Mouse (Mus musculus) mouse embryonic stem cell (cell line): ENCODE measurements around the gene Herc4.

Source experiments
- in situ Hi-C, 2 experiments: fragments of 300-500 bp; cut with MboI; formaldehyde crosslinking; loops; 1 replicate in 1 of 2; 3 replicates in 1 of 2; pipeline ENCODE4 v1.14.3; 2019 to 2020; ENCODE audit warnings: low sequenced_read_pairs in 2 of 2, low pct_unique_long_range_greater_than_20kb in 1 of 2, mixed read lengths in 1 of 2; ENCODE audit not compliant: unreplicated experiment in 1 of 2

Herc4 gene

DNA sequence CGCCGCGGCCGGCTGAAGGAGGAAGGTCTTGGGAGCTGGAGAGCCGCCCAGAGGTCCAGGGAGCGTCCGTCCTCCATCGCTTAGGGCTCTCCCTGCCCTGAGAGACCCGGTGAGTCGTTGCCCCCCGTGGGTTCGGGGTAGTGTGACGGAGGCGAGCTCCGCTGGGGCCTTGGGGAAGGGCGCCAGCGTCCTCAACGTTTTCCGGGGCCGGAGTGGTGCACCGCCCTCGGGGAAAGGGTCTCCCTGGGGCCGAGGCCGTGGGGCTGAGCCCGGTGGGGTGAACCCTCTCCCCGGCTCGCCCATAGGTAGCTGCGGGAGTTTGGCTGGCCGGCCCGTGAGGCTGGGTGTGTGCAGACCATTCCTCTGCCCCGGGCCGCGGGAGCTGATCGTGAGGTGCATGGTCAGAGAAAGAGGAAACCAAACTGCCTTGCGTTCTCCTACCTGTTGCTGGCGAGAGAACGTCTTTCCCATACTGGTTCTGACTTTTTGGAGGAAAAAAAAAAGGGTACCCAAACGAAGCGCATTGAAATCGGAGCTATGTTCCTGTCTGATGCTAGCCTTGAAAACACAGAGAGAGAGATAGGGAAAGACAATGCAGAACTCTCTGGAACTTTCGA, 553 bp downstream of the Herc4 start:
- in situ Hi-C loops: no loop called here

- in situ Hi-C loops: no loop called here
Measured at GRCm38 (mm10) chr10:63244746-63245145, 1.1 kb downstream of the Herc4 start.

DNA sequence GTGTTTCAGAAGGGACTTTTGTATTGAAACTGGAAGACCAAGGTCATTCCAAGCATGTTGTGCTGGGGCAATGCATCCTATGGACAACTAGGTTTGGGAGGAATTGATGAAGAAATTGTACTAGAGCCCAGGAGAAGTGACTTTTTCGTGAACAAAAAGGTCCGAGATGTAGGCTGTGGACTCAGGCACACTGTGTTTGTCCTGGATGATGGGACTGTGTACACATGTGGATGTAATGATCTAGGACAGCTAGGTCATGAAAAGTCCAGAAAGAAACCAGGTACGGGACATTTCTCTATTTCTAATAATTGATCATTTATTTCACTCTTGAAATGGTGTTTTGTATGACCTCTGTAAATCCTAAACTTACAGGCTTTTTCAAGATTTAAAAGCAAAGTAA, 2.2 kb downstream of the Herc4 start:
- in situ Hi-C loops: no loop called here

DNA sequence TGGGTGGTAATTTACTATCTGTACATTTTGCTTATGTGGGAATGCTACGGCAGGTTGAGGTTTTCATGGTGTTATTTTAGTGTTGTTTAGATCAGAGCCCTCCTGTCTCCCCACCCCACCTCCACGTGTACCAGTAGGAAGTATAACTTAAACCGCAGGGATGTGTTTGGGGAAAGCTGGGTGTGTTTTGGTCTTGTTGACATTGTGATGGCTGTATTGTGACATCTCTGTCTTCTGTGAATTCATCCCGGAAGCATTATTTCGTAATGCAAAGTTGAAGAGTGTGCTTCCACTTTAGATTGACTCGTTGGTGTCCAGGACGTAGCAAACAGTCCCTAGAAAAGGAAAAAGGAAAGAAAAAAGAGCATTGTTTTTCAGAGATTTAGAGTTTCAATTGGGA, 3.8 kb downstream of the Herc4 start:
- in situ Hi-C loops: no loop called here

DNA sequence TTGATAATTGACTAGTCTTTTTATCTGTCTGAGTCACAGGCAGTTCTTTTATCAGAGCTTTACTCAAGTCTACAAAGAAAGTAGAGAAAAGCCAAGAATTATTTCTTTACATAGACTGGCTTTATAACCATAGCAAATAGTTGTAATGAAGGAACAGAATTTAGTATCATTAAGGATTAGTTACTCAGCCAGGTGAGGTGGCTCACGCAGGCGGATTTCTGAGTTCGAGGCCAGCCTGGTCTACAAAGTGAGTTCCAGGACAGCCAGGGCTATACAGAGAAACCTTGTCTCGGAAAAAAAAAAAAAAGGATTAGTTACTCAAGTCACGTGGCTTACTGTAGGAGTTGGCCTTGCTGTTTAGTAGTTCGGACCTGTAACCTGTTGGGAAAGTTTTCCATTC, 4.8 kb downstream of the Herc4 start:
- in situ Hi-C loops: no loop called here

DNA sequence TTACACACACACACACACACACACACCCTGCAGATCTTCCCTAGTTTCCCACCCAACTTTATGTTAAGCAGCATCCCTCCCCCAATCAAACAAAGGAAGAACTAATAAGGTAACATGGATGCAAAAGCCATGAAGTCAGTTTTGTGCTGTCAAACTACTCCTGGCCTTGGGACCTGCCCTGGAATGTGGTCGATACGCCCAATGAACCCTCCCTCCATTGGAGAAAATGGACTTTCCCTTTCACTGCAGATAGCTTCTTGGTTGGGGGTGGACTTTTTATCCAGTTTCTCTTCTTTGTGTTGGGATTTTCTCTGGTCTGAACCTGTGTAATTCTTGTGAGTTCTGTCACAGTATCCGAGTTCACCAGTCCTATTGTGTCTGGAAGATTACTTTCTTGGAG, 15.1 kb downstream of the Herc4 start:
- in situ Hi-C loops: no loop called here

DNA sequence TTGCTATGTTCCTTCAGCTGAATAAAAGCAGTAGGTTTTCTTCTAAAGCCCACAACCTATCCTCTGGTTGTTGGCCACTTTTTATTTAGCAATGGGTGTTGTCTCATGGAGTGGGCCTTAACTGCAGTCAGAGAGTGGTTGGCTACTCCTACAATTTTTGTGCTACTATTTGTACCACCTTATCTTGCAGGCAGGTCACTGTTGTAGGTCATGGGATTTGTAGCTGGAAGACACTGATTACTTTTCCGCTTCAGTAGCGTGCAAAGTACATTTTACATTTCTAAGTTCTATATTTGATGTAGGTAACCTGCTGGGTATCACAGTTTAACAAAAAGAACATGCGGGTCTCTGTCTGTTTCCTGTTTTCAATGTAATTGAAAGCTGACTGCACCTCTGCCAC, 15.7 kb downstream of the Herc4 start:
- in situ Hi-C loops: no loop called here

- in situ Hi-C loops: no loop called here
Measured at GRCm38 (mm10) chr10:63267941-63268340, 24.3 kb downstream of the Herc4 start.

DNA sequence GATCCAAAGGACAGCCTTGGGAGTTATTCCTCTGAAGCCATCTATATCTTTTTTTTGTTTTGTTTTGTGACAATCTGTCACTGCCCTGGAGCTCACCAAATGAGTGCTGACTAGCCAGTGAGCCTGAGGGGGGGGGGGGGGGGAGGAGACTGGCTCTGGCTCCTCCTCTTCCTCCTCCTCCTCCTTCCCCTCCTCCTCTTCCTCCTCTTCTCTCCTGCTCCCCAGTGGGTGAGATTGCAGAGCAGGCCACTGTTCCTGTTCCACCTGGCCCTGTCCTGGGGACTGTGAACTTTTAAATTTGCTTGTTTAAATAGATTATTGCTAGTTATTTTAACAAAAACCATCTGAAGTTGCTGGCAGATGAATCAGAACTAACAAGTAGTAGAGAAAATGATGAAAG, 28.8 kb downstream of the Herc4 start:
- in situ Hi-C loops: no loop called here

DNA sequence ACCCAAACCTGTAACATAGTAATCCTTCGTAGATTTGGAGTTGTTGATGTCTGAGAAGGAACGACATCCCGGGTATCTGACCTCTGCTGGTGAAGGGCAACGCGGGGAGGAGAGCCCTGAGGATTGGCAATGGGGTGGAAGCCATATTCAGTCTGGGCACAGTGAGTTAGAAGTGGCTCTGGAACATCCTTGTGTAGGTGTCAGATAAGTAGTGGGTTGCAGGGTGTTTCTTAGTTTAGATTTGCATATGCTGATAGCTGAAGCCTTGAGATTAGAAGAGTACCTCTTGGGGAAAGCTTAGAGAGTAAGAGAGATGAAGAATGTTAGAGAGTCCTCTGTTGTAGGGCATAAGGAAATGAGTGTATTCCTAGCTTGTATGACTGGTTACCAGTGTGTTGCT, 29.3 kb downstream of the Herc4 start:
- in situ Hi-C loops: no loop called here

DNA sequence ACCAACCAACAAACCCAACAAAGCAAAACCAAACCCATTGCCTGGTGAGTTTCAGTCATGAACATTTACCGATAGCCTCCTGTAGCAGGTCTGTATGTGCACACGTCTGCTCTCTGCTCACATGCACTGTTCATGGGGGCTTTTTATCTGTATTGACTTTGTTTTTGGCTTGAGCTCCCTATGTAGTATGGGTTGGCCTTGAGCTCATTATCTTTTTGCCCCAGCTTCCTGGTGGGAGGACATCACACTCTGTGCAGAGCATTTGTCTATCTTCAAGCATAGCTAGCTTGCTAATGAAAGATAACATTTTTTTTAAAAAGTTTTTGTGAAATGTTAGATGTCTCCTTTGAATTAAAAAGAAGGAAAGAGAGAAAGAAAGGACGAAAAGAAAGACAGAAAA, 33.4 kb downstream of the Herc4 start:
- in situ Hi-C loops: no loop called here

DNA sequence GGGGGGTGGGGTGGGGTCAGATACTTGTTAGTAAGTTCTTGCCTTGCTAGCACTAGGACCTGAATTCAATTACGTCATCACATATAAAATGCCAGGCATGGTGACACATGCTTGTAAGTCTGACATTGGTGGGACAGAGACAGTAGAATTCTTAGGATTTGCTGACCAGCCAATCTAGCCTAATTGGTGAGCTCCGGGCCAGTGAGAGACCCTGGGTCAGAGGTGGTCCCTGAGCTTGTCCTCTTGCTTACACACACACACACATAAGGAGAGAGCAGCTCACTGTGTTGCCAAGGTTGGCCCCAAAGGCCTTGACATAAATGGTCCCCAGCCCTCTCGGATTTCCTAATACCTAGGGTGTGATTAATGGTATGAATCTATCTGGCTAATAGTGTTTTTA, 36.2 kb downstream of the Herc4 start:
- in situ Hi-C loops: no loop called here

- in situ Hi-C loops: no loop called here
Measured at GRCm38 (mm10) chr10:63282417-63282816, 38.8 kb downstream of the Herc4 start.

DNA sequence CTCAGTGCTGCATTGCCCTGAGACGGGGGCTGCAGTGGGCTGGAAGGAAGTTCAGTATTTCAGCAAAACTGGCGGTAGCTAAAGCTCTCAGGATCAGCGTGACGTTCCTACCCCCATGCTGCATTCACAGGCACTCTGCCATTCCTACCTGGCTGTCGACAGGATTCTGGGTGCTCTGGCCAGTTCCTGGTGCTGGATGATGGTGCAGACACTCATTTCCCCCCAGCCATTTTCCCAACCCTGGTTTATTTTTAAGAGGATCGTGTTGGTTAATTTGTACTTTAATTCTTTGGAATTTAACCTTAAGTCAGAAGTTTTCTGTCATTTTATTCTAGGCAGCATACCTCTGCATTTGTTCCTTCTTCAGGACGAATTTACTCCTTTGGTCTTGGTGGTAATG, 39.2 kb downstream of the Herc4 start:
- in situ Hi-C loops: no loop called here

DNA sequence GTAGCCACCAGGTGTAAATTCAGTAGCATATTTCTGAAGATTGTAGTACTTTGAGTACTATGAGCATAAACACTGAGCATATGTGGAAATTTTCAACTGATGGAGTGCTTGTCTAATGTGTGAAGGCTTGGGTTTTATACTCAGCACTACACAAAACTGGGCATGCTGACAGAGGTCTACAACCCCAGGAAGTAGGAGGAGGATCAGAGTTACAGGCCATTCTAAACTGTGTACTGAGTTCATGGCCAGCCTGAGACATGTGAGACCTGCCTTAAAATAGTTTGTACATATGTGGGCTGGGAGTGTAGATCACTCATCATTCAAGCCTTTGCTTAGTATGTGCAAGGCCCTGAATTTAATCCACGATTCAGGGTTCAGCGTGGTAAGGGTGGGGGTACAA, 58.7 kb downstream of the Herc4 start:
- in situ Hi-C loops: loop anchor here (25.0 kb wide), 1 partner anchor 540 kb away; no protein-coding TSS in a partner anchor

DNA sequence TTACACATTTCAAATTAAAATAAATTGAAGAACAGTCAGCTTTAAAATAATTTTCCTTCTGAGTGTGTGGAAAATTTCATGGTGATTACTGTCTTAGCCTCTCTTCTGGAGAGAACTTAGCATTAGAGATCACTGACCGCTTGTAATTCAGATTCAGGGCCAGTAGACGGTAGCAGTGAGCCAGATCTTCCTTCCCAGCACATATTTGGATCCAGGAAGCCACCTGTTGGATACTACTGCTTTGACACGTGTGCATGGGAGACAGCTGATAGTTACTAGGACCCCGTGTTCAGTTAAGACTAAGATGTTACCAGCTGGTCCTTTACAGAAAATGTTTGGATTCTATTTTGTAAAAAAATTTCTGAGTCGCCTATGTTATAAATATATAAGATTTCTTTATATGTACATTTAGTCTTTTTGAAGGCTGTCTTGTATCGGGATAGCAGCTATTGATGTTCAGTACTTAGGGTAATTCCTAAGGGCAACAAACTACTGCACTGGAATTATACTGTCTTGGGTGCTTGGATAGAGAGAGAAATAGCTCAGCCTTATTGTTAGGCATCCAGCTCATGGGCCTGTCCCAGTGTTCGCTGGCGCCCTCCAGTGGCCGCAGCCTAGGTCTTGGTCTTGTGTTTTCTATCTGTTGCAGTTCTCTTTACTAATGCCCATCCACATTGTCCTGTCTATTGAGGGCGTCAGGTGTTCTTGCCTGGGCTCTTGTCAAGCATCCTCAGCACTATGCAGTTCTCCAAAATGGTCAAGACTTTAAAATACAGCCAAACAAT, 65.2 kb downstream of the Herc4 start:
- in situ Hi-C loops: loop anchor here (25.0 kb wide), 1 partner anchor 546 kb away; no protein-coding TSS in a partner anchor

GRCm38 (mm10) chr10:63313726-63314125, 70.1 kb downstream of the Herc4 start:
- in situ Hi-C loops: loop anchor here (25.0 kb wide), 1 partner anchor 551 kb away; no protein-coding TSS in a partner anchor

- in situ Hi-C loops: loop anchor here in 1 of 2 experiments (10.0 kb wide), 1 partner anchor 48 kb away; no protein-coding TSS in a partner anchor
Measured at GRCm38 (mm10) chr10:63327091-63327490, 83.5 kb downstream of the Herc4 start.

DNA sequence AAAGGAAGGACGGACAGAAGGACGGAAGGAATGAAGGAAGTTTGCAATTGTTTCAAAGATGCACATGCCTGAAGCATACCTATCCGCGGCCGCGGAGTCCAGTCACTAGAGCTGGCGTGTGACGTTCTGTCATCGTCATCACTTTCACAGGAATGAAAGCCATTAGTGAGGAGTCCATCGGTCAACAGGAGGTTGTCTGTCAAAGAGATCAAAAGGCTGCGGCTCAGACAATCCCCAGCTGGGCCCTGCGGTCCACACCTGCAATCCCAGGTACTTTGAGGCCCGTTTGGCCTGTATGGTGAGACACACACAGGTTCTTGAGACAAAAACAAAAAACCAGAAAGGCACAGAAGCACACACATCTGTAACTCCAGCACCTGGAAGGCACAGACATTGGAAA, 93.3 kb downstream of the Herc4 start:
- in situ Hi-C loops: loop anchor here in 1 of 2 experiments (5.0 kb wide), 1 partner anchor 35 kb away; no protein-coding TSS in a partner anchor

DNA sequence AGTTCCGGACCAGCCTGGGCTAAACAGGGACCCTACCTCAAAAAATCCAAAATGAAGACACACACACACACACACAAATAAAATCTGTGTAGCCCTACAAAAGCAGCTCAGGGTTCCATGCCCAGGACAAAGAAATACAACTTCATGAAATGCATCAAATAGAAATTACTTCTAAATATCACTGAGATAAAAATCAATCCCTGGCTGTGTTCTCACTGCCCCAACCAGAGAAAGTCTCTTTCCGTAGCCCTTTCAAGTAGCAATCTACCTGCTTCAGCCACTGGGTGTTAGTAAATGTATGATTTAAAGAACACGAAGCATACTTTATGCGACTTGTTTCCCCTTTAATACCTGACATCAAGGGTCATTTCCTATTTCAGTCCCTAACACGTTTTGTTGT, 93.7 kb downstream of the Herc4 start:
- in situ Hi-C loops: loop anchor here in 1 of 2 experiments (5.0 kb wide), 1 partner anchor 35 kb away; no protein-coding TSS in a partner anchor
